Mouse (Mus musculus) heart, postnatal 36 days (tissue): ENCODE results near the gene Gart. TPM values are rescaled to one million over a fixed set of nuclear protein-coding genes. Genes with fewer than 3 reads are reported as not detected.
"Not testable (repeated sequence)": the region's sequence is repeated elsewhere in the genome, so short reads cannot be mapped to it uniquely, and the experiment has no call there.

ENCODE experiments used
- DNase-seq, 2 experiments: peaks; one replicate each; pipeline ENCODE4 v3.0.0; 2021 to 2022
- intact Hi-C: fragments of 180-260 bp; cut with DNase I; formaldehyde crosslinking; loops from one replicate; pipeline ENCODE4 v1.15.1; 2025
- total RNA-seq, 2 experiments: library from RNA; stranded (reverse); gene quantifications; 2 replicates each; pipeline ENCODE4 v1.2.3; 2021

The Gart gene
- total RNA-seq, 2 experiments from 2014 or later = 69.0 to 72.7 TPM

GRCm38 (mm10) chr16:91649781-91650180 lies 3.0 kb upstream of the Gart start:
- DNase-seq = no peak
- intact Hi-C loops = loop anchor here (2.0 to 5.0 kb wide), 3 partner anchors 15 to 52 kb away; partner anchors contain the start of genes Donson and Tmem50b

GRCm38 (mm10) chr16:91649246-91649645 lies 2.5 kb upstream of the Gart start:
- DNase-seq = no peak
- intact Hi-C loops = loop anchor here (5.0 kb wide), 2 partner anchors 38 to 52 kb away; partner anchors contain the start of genes Donson and Tmem50b

DNA sequence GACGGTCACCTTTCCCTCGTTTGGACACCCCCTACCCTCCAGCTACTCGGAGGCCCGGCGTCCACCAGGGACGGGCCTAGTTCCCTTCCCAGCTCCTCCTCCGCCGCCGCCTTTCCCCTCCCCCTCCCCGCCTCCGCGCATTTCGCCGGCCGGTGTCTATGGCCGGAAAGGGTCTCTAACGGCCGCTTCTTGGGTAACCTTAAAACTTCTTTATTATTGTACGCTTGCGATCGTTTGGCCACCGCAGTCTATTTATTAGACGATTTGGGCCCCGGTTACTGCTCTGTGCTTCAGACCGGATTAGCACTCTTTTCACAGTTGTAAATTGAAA lies 1.4 kb upstream of the Gart start:
- DNase-seq = peak in 1 of 2 experiments; percentile 83
- intact Hi-C loops = loop anchor here (5.0 kb wide), 2 partner anchors 39 to 51 kb away; partner anchors contain the start of genes Donson and Tmem50b

DNA sequence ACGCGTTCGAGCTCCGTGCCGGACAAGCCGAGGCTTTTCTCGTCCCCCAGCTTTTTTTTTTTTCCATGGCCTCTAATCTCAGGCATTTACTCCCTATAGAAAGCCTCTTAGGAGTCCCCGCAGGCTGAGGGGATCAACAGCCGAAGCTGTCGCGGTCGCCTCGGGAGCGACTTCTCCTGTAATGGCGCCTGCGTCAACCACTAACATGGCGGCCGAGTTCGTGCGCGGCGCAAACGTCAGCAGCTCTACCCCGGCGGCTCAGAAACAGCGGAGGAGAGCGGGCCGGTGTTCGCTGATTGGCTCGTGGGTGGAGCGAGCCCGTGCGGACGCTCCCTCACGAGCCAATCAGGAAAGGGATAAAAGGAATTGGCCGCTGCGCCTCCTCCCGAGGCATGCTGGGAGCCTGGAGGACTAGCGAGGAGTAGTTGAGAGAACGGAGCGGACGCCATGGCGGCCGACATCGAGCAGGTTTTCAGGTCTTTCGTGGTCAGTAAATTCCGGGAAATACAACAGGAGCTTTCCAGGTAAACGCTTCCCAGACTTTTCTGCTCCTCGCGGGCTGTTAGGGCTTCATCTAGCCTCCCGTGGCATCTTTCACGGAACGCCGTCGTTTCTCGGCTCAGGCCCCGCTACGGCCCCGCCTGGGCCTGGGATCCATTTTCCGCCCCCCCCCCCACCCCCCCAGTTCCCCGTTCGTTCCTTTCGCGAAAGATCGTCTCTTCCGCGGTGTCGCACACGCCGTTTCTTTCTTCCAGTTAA lies 888 bp upstream of the Gart start, which contains the start of gene Son:
TSS of gene Son (plus strand) at position 46 of the 759 bp plus-strand sequence.
- DNase-seq = peak; percentile 92 to 94
- intact Hi-C loops = loop anchor here (2.0 to 5.0 kb wide), 3 partner anchors 40 to 183 kb away; partner anchors contain the start of genes Donson and Tmem50b

DNA sequence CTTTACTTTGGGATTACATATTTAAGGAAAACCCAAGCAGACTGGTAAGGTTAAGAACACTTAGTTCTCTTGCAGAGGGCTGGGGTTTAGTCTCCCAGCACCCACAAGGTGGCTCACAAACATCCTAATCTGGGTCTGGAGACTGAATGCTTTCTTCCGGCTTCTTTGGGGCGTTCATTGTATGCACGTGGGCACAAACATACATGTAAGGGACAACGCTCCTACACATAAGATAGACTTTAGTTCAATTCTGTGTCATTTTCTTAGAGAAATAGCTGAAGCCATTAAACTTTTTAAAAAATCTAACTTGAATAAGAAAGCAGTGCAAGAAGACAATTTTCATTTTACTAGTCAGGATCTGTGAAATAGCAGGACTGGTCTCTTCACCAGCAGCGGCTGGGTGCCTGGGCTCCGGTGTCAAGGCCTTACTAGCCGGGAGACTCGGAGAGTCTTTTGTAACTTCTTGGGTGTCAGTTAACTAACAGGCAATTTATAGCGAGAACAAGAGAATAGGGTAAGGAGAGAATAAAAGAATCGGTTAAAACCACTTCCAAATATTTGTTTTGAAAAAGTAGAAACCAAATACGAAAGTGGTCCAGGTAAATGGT lies 653 bp downstream of the Gart start:
- no peak for DNase-seq
- intact Hi-C loops = loop anchor here (2.0 to 5.0 kb wide), 3 partner anchors 41 to 181 kb away; partner anchors contain the start of genes Donson and Tmem50b

GRCm38 (mm10) chr16:91645420-91645819 lies 1.3 kb downstream of the Gart start:
- intact Hi-C loops = loop anchor here (5.0 kb wide), 2 partner anchors 42 to 48 kb away; partner anchors contain the start of genes Donson and Tmem50b
- not testable (repeated sequence) for DNase-seq

GRCm38 (mm10) chr16:91644901-91645300 lies 1.9 kb downstream of the Gart start:
- DNase-seq = no peak
- intact Hi-C loops = loop anchor here (5.0 kb wide), 2 partner anchors 42 to 48 kb away; partner anchors contain the start of genes Donson and Tmem50b

GRCm38 (mm10) chr16:91640171-91640570 lies 6.6 kb downstream of the Gart start:
- DNase-seq = no peak
- intact Hi-C loops = no loop called here

DNA sequence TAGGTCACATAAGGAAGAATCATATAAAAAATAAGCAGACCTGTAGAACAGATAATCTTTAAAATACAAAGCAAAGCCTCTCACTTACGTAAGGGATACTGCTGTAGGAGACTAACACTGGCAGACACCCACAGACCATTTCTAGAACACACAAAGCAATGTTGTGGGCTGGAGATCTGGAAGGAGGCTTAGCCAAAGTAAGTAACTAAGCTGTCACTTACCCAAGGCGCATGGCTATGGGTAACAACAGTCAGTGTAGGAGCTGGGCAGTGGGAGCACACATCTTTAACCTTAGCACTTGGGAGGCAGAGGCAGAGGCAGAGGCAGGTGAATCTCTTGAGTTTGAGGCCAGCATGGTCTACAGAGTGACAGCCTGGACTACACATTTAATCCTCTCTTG lies 7.1 kb downstream of the Gart start:
- intact Hi-C loops = no loop called here
- no peak for DNase-seq

DNA sequence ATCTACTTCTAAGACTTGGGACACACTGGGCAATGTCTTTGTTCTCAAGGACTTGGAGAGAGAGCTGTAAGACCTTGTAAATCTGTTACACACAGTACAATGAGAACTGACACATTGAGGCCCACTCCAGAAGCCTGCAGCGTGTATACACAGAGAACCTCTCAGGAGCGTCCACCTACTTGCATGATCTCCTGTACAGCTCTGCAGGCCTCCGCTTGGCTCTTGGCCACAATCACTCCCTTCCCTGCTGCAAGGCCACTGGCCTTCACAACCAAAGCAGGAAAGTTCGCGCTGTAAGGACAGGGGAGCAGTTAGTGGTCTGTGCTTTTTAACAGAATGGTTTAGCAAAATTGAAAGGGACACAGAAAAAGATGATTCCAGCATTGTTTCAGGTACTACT lies 7.6 kb downstream of the Gart start:
- DNase-seq = no peak
- intact Hi-C loops = no loop called here

GRCm38 (mm10) chr16:91633641-91634040 lies 13.1 kb downstream of the Gart start:
- DNase-seq = no peak
- intact Hi-C loops = no loop called here

GRCm38 (mm10) chr16:91632940-91633339 lies 13.8 kb downstream of the Gart start:
- no peak for DNase-seq

DNA sequence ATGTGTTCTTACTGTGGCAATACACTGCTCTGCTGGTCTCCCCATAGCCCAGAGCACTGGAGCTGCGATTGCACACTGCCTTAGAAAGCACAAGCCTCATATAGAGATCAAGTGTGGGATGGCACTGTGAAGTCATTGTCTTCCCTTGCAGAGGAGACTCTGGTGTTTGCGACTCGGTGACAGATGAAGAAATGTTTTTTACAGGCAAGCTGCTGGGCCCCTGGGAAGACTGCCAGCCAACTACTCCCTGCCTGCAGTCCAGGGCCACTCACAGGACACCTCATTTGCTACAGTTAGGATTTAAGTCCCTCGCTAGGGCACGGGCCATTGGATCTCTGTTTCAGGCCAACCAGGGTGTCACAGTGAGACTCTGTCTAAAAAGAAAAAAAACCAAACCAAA lies 14.3 kb downstream of the Gart start:
- intact Hi-C loops = no loop called here
- no peak for DNase-seq

More at GRCm38 (mm10) chr16:91632940-91633339, 13.8 kb downstream of the Gart start:
- intact Hi-C loops = no loop called here

DNA sequence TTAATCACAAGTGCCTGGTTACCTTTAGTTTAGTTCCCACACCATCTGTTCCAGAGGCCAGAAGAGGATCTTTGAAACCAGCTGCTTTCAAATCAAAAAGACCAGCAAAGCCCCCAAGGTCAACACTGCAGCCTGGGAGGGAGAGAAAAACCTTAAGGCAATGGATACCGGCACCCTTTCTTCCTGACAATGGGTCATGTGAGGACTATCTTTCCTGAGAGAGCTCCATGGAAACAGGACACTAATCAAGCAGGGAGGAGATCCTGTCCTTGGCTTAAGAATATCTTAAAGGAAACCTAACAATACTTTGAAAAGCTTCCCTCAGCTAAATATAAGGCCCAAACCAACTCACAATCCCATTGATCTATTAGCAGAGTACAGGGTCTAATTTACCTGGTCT lies 16.2 kb downstream of the Gart start:
- intact Hi-C loops = no loop called here
- DNase-seq = no peak

GRCm38 (mm10) chr16:91629749-91630148 lies 17.0 kb downstream of the Gart start:
- no peak for DNase-seq
- intact Hi-C loops = no loop called here

GRCm38 (mm10) chr16:91628673-91629072 lies 18.1 kb downstream of the Gart start:
- intact Hi-C loops = no loop called here
- no peak for DNase-seq

DNA sequence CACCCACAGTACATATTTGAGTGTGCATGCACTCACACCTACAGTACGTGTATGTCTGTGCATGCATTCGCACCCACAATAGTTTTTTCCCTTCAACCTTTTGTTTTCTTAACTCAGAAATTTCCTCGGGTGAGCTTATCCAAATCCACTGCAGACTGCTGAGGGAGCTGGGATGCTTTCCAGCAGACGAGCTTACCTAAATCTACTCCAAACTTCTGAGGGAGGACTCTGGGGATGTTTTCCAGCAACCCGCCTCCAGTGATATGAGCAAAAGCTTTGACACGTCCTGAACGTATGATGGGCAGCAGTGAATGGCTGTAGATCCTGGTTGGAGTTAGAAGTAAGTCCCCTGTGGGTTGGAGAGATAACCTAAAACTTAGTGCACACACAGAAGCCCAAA lies 18.9 kb downstream of the Gart start:
- intact Hi-C loops = no loop called here
- DNase-seq = no peak

DNA sequence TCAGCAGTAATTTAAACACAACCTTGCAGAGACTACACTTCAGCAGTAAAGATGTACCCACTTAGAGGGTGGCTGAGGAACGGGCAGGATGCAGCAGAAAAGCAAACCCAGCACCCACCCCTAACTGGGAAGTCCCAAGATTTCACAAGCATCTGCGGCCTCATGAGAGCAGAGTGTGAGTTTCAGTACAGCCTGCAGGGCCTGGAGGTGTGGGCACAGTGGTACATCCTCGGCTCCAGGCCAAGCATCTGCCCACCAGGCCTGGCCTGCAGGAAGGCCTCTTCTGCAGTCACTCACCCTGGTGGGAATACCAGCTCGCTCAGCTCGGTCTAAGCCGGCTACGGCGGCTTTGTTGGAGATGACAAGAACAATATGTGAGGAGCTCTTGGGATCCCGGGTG lies 23.7 kb downstream of the Gart start:
- no peak for DNase-seq
- intact Hi-C loops = no loop called here

GRCm38 (mm10) chr16:91620991-91621390 lies 25.8 kb downstream of the Gart start:
- no peak for DNase-seq
- intact Hi-C loops = no loop called here

- no peak for DNase-seq
- intact Hi-C loops = no loop called here
Observed at GRCm38 (mm10) chr16:91620185-91620584, 26.6 kb downstream of the Gart start.
